Mouse (Mus musculus) left cerebral cortex, adult 11 months (tissue): ENCODE data around the gene Acvr1.

Experiments
- DNase-seq: peaks from one replicate; pipeline ENCODE4 v3.0.0; 2022; ENCODE audit warnings: low spot score

Gene Acvr1

DNA sequence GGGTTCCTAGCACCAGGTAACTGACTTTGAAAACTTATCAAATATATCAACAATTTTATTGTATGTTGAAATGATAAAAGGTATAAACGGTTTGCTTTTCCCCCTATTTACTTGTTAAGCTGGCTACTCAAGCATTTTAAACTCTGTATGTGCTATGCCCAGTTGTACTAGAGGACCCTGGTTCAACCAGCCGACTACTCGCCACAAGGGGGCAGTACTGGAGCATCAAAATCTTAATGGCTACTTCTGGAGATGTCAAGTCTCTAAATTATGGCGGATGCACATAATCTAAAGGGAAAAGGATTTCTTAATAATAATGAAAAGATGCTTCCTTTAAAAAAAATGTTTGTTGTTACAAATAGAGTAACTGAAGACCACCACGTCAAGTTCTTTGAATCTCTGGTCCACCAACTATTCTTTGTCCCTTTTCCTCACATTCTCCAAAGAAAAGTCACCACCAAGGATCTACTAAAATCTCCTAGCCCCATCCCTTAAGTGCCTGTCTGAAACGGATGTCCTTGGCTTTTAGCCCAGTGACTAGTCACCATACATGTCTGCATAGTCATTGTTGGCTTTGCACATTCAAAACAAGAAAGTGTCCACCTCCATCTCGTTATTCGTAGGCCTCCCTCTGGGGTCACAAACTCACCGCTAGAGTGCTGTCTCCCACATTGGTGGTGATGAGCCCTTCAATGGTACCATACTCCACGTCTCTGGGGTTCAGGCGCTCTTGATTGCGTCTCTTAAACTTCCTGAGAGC lies 89.8 kb downstream of the Acvr1 start:
- DNase-seq: peak; percentile 77

DNA sequence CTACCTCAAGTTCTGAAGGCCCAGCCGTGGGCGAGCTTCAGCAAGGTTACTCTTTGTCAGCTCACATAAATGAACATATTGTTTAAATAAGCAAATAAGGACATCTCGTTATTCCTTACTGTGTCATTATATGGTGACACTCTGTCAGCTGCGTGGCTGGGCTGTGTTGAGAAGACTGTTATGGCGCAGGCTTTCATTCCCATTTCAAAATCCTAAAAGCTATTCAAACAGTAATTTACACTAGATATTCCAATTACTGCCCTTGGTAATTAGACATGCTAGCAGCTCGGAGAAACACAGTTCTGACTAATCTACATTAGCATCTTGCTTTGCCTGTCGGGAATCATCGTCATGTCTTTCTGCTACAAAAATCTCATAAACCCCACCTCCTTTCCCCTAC lies 91.4 kb downstream of the Acvr1 start:
- DNase-seq: no peak

DNA sequence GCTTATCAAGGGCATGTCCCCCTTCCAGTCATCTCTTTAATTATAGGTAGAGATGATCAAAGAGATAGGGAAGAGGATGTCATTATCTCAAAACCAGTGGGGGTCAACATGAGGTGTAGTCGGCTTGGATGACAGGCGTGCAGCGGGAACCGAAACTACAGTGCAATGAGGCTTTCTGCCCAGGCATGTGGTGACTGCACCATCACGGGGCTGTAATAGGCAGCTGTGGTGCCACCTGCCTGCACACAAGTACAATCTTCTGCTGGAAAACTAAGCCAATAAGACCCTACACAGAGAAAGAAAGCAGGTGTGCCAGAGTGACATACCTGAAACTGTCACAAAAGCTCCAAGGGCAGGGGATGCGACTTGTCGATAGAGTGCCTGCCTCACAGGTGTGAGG lies 96.7 kb downstream of the Acvr1 start:
- no peak for DNase-seq

DNA sequence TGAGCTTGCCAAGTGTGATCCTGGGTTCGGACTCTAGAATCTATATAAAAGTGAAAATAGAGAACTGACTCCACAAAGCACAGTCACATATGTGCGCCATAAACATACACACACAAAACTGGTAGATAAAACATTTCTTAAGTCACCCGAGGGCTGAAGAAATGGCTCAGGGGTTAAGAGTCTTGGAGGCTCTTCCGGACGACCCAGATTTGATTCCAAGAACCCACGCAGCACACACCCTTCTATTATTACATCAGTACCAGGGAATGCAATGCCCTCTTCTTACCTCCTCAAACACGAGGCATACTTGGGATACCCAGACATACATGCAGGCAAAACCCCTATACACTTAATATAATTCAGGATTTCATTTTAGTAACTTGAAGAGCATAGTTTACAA lies 97.1 kb downstream of the Acvr1 start, which contains the start of gene Gm17409:
Gene Gm17409 (plus strand): TSS at position 301 of the 400 bp plus-strand sequence.
- no peak for DNase-seq

GRCm38 (mm10) chr2:58458820-58459371 lies 108.1 kb downstream of the Acvr1 start:
- no peak for DNase-seq

DNA sequence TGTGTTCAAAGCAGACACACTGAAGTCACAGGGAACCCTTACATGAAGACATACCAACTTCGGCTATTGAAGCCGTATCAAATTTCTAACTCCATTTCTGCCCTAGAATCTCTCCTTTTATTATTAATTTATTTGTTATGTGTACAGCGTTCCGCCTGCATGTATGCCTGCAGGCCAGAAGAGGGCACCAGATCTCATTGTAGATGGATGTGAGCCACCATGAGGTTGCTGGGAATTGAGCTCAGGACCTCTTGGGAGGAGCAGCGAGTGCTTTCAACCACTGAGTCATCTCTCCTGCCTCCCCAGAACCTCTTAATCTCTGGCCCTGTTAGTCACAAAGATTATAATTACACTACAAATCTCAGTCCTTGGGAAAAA lies 109.5 kb downstream of the Acvr1 start:
- no peak for DNase-seq

DNA sequence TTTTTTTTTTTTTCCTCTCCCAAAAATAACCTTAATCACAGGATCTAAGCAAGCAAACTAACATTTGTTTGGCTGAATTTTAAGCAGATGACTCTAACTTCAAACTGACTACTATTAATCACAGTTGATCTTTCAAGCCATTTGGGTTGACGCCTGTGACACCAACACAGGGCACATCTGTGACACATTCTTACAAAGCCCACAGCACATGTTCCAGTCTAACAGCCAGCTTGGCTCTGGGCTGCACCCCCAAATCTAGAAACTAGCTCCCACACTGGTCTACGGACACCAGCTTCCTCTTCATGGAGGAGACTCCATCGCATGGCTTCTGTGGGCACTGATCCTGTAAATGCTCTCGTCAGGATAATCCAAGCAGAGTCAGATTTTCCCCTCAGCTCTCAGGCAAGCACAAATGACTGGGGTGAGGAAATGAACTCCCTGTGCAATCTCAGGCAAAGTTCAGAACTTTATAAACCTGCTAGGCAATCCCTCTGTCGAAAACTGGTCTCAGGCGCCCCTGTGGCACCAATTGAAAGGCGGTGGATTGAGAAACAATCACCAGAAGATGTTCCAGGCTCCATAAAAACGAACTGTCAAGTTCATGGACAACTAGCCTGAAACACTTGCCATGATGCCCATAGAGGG lies 110.0 kb downstream of the Acvr1 start:
- no peak for DNase-seq

- DNase-seq: no peak
Measured at GRCm38 (mm10) chr2:58454095-58454865, 112.7 kb downstream of the Acvr1 start.

- no peak for DNase-seq
Measured at GRCm38 (mm10) chr2:58447001-58447400, 120.0 kb downstream of the Acvr1 start.

GRCm38 (mm10) chr2:58443163-58443562 lies 123.8 kb downstream of the Acvr1 start:
- DNase-seq: no peak

DNA sequence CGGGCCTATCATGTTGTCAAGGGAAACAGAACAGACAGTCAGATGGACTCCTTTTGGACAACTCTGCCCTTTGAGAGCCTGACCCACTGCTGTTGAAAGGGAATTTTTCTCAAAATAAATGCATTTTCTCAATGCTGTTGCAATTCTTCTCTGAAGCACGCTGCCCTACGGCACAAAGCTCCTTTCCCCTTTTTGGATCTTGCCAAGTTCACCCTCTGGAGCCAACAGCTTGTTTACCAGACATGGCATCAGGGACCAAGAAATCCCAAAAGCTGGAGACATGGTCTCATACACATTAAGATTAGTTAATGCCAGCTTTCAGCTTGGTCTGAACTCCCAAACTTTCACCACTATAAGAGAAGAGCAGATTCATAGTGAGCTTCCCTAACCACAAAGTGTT lies 130.0 kb downstream of the Acvr1 start:
- no peak for DNase-seq

DNA sequence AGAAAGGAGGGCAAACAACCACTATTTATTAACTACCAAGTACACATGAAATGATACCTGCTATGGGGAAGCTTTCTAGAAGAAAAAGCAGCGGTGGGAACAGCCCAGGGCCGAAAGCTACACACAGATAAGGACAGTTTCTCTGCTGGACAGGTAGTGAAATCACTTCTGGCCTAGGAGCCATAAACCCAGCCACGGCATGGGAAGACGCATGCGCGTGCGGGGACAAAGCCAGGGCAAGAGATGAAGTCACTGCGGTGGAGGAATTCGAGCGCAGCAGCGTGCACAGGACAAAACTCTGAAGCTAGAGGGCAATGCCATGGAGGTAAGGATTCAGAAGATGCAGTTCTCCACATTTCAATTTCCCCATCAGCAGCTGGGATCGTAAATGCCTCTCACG lies 131.4 kb downstream of the Acvr1 start:
- DNase-seq: no peak

- no peak for DNase-seq
Measured at GRCm38 (mm10) chr2:58434438-58434837, 132.5 kb downstream of the Acvr1 start.

DNA sequence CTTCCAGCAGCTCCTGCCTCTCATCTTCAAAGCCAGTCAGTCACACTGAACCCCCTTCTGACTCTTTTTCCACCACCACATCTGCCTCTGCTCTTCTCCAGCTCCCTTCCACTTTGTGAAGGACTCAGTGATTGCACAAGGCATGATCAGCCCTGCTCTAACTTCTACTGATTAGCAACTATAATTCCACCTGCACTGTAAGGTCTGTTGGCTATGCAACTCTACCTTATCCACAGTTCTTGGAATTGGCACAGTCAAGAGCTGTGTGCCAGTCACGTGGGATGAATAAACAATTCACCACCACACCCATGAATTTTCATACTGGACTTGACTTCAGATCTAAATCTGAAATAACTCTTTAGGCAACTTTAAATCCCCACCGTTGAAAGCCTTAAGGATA lies 133.6 kb downstream of the Acvr1 start:
- no peak for DNase-seq

DNA sequence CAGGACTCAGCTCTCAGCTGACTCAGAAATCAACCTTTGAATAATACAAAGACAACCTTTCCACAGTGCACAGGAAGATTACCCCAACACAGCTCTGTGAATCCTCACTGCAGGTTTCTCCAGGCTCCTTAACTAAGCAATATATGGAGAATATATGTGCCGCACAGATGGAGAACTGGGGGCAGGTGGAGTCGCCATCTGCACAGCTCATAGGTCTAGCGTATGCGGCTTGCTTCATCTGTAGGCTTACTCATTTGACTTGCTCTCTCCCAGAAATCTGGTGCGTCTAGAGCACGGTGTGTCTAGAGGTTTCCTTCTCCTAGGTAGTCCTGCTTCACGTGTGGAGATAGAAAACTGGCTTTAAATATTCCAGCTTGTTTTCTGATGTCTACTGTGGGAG lies 134.7 kb downstream of the Acvr1 start:
- DNase-seq: peak; percentile 55

DNA sequence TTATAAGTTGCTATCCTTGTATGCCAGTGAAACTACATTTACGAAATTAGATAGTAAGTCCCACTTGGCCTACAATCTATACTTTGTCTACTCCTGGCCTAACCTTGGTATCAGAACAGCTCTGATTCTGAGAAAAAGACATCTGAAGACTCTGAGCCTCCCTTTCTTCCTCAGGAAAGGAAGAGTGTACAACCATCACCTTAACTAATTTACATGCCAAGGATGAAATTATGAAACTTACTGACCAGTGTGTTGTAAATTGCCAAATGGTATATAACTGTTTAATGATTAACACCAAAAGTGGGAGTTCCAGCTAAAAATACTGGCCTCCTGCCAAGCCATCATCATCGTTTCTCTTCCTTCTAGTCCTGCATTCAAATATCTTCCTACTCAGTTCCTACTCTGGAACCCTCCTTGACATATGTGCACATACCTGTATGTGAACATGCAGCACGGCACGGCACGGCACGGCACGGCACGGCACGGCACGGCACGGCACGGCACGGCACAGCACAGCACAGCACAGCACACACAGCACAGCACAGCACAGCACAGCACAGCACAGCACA lies 141.4 kb downstream of the Acvr1 start:
- no peak for DNase-seq

- DNase-seq: no peak
Measured at GRCm38 (mm10) chr2:58423319-58423718, 143.6 kb downstream of the Acvr1 start.

GRCm38 (mm10) chr2:58419571-58419970 lies 147.4 kb downstream of the Acvr1 start:
- DNase-seq: peak; percentile 24

- no peak for DNase-seq
Measured at GRCm38 (mm10) chr2:58418109-58418508, 148.8 kb downstream of the Acvr1 start.

GRCm38 (mm10) chr2:58417684-58418083 lies 149.3 kb downstream of the Acvr1 start:
- DNase-seq: no peak

DNA sequence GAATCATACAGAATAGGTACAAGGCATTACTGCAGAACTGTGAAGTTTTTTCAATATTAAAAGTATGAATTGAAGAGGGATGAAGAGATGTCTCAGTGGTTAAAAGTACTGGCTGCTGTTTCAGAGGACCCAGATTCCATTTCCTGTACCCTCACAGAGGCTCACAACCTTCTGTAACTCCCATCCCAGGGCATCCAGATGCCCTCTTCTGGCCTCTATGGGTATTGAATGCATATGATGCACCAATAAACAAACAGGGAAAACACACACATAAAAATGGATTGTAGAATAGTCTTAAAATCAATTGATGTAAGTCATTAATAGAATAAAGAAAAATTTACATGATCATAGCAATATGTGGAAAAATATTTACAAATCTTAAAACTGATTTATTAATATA lies 151.9 kb downstream of the Acvr1 start:
- no peak for DNase-seq

DNA sequence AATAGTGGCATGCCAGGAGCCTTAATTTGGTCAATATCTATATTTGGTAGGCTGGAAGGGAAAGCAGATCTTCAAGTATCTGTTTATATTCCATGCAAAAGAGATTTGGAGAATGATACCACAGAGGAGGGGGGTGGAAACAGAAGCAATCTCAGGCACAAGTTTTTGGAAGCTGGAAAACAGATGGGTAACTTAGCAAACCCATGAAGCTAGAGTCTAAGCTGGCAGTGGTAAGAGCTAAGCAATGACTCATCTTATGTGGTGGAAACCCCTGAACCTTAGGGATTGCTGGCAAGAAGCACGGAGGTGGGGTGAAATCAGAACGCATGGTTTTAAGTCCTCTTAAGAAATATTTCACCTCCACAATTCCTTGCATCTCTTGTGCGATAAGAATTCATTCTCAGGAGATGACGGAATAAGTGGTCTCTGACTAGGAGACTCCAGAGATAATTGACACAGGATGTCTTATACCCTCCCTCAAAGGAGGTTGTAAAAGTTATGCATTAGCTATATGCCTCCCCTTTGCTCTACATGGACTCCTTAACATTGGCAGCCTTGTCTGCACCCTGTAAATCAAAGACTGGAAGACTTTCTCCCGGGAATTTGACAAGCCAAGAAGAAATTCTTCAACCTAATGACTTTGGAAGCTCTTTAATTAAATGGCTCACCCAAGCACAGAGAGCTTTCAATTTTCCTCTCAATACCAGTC lies 157.9 kb downstream of the Acvr1 start:
- no peak for DNase-seq
